Mouse (Mus musculus) cerebral cortex, adult 2 months (tissue): ENCODE data around the gene Pcdh17.

ENCODE experiments used
- WGBS: fragments of 180-500 bp; shearing (Covaris S2); methylation state at CpG from one replicate; pipeline ENCODE4 v1.1.7; 2018; 5-methylcytosine and 5-hydroxymethylcytosine counted together

The Pcdh17 gene

GRCm38 (mm10) chr14:84443288-84443686 is at the start of gene Pcdh17:
Gene Pcdh17 (plus strand): TSS chr14:84443563.
- under 1% methylated on average over 31 of the region's 31 CpGs for WGBS

- 87% methylated on average over 1 of the region's 1 CpGs for WGBS
These were observed 46.2 kb upstream of the Pcdh17 start for GRCm38 (mm10) chr14:84397137-84397536.

- WGBS = 54% methylated on average over 2 of the region's 2 CpGs
These were observed 18.6 kb upstream of the Pcdh17 start for GRCm38 (mm10) chr14:84424736-84425135.

GRCm38 (mm10) chr14:84438066-84438770 is 5.1 kb upstream of the Pcdh17 start:
- WGBS = 21% methylated on average over 11 of the region's 11 CpGs

GRCm38 (mm10) chr14:84440903-84441302 is 2.5 kb upstream of the Pcdh17 start:
- 25% methylated on average over 2 of the region's 2 CpGs for WGBS

- under 1% methylated on average over 29 of the region's 30 CpGs for WGBS
These were observed 655 bp upstream of the Pcdh17 start for GRCm38 (mm10) chr14:84442528-84443287.

GRCm38 (mm10) chr14:84443761-84444160 is 398 bp downstream of the Pcdh17 start:
- WGBS = under 1% methylated on average over 13 of the region's 13 CpGs

- WGBS = under 1% methylated on average over 21 of the region's 21 CpGs
These were observed 906 bp downstream of the Pcdh17 start for GRCm38 (mm10) chr14:84444276-84444662.

- under 1% methylated on average over 21 of the region's 21 CpGs for WGBS
These were observed 1.5 kb downstream of the Pcdh17 start for GRCm38 (mm10) chr14:84444663-84445502.

GRCm38 (mm10) chr14:84445503-84446410 is 2.4 kb downstream of the Pcdh17 start:
- WGBS = under 1% methylated on average over 59 of the region's 59 CpGs

- WGBS = 3% methylated on average over 37 of the region's 37 CpGs
These were observed 3.1 kb downstream of the Pcdh17 start for GRCm38 (mm10) chr14:84446411-84446915.

- WGBS = 6% methylated on average over 45 of the region's 45 CpGs
These were observed 3.7 kb downstream of the Pcdh17 start for GRCm38 (mm10) chr14:84446941-84447641.

- WGBS = 3% methylated on average over 45 of the region's 45 CpGs
These were observed 4.5 kb downstream of the Pcdh17 start for GRCm38 (mm10) chr14:84447661-84448380.

- WGBS = 4% methylated on average over 15 of the region's 15 CpGs
These were observed 5.0 kb downstream of the Pcdh17 start for GRCm38 (mm10) chr14:84448381-84448771.

- 76% methylated on average over 4 of the region's 4 CpGs for WGBS
These were observed 10.9 kb downstream of the Pcdh17 start for GRCm38 (mm10) chr14:84454074-84454845.

- WGBS = 88% methylated on average over 1 of the region's 1 CpGs
These were observed 32.1 kb downstream of the Pcdh17 start for GRCm38 (mm10) chr14:84475491-84475890.

GRCm38 (mm10) chr14:84476336-84476735 is 33.0 kb downstream of the Pcdh17 start:
- WGBS = 72% methylated on average over 8 of the region's 8 CpGs

GRCm38 (mm10) chr14:84476906-84477305 is 33.5 kb downstream of the Pcdh17 start:
- WGBS = 79% methylated on average over 4 of the region's 4 CpGs

GRCm38 (mm10) chr14:84477411-84477810 is 34.0 kb downstream of the Pcdh17 start:
- WGBS = 64% methylated on average over 13 of the region's 13 CpGs
